Mouse (Mus musculus) thymus, postnatal 14 days (tissue): ENCODE data around the gene Gabra1.

ENCODE experiments used
- DNase-seq: peaks from one replicate; pipeline ENCODE4 v3.0.0; 2021

Gabra1 gene

GRCm38 (mm10) chr11:42182825-42183152 lies at the start of gene Gabra1:
Gene Gabra1 (minus strand): TSS chr11:42182930.
- DNase-seq = no peak

- DNase-seq = no peak
Measured at GRCm38 (mm10) chr11:42181973-42182824, 531 bp downstream of the Gabra1 start.

- no peak for DNase-seq
Measured at GRCm38 (mm10) chr11:42181426-42181825, 1.3 kb downstream of the Gabra1 start.

- no peak for DNase-seq
Measured at GRCm38 (mm10) chr11:42179535-42179934, 3.2 kb downstream of the Gabra1 start.

GRCm38 (mm10) chr11:42178296-42178695 lies 4.4 kb downstream of the Gabra1 start:
- DNase-seq = no peak

- DNase-seq = no peak
Measured at GRCm38 (mm10) chr11:42151396-42151795, 31.3 kb downstream of the Gabra1 start.

GRCm38 (mm10) chr11:42116931-42117330 lies 65.8 kb downstream of the Gabra1 start:
- no peak for DNase-seq

- DNase-seq = no peak
Measured at GRCm38 (mm10) chr11:42110051-42110450, 72.7 kb downstream of the Gabra1 start.

- DNase-seq = no peak
Measured at GRCm38 (mm10) chr11:42109627-42110026, 73.1 kb downstream of the Gabra1 start.

GRCm38 (mm10) chr11:42095556-42095955 lies 87.2 kb downstream of the Gabra1 start:
- no peak for DNase-seq
